Mouse (Mus musculus) ovary, postnatal 36 days (tissue): ENCODE data around the gene Ttbk2.

Experiments
- DNase-seq: peaks from one replicate; pipeline ENCODE4 v3.0.0; 2022; ENCODE audit warnings: low spot score, mixed read lengths

Gene Ttbk2

DNA sequence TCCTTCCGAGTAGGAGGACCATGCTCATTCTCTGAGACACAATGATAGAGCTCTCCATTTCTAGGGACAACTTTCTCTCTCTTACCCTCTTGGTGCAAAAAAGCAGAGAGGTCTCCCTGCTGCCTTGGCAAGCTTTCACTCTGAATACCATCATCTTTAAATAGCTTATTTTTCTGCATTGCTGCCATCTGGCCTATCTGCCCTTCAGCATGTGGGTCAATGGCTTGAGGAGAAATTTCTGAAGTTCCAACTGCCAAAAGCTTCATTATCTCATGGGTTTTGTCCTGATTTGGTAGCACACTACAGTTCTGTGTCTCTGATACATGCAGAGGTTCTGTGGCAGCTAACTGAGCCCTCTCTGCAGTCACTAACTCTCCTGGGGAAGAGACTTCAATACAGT lies 104.9 kb downstream of the Ttbk2 start:
- DNase-seq = no peak

DNA sequence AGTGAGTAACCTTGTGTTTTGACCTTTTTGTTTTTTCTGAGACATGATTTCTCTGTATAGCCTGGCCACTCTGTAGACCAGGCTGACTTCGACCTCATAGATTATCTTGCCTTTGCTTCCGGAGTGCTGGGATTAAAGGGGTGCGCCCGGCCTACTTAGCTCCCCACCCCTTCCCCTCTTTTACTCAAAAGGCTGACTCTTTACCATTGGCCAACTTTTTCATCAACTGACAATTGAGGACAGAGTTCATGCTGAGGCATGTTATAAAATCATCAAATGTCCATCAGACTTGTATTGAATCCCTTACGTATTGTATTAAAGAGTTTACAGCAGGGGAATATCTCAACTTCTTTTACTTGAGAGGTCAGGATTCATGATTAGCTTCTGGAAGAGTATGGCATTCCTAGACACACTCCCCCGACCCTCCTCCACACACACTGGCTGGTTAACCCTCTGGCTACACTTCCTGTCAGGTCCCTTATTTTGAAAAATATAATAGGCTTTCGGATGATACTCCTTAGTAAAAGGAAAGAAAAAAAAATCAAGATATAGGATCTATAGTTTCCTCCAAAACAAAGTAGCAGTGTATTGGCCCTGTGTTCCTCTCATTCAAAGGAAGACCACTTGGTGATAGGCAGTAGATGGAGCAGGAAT lies 118.4 kb downstream of the Ttbk2 start:
- no peak for DNase-seq

DNA sequence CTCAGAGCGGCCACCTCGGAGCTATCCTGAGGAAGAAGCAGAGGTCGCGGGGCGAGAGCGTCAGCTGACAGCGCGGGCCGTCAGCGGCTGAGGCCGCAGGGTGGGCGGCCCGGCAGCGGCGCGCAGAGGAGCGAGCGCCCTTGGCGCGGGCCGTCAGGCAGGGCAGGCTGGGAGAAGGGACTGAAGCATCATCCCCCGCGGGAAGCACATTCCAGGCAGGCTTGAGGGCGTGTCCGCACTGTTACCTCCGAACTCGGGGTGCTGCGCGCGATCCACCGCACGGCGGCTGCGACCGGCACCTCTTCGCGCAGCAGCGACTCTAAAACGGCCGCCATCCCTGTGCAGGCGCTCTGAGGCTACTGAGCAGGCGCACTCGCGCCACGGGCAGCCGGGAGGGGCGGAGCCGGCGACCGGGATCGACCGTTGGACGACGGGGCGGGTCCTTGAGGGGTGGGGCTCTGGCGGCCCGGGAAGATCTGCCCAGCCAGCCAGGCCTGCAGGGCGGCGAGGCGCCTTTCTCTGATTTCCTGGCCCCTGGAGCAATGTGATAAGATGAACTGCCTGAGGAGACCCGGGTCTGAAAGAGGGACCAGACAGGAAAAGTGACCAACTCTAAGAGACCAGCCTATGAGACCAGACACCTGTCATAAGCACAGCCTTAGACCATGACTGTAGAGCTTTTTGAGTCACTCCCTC lies 119.1 kb downstream of the Ttbk2 start:
- peak; percentile 95 for DNase-seq

DNA sequence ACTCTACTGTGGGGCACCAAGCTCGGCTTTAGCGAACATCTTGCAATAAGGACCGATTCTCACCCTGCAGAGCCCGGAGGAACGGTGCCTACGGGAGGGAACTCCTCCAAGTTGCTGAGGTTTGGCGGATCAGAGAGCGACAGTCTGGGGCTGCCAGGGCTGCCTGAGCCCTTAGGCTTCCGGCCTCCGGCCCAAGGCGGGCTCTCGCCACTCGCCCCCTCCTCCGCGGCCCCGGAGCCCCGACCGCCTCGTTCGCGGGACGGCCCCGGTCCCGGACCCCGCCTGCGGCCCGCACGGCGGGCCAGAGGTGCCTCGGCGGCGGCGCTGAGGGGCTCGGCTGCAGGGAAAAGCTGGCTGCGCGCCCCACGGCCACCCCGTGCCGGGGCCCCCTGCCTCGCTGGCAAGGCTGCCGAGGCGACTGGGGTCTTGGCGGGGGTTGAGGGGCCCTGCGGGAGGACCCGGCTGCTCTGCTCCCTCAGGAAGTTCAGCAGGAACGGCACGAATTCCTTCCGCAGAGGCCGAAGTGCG lies 119.7 kb downstream of the Ttbk2 start:
- DNase-seq = no peak

DNA sequence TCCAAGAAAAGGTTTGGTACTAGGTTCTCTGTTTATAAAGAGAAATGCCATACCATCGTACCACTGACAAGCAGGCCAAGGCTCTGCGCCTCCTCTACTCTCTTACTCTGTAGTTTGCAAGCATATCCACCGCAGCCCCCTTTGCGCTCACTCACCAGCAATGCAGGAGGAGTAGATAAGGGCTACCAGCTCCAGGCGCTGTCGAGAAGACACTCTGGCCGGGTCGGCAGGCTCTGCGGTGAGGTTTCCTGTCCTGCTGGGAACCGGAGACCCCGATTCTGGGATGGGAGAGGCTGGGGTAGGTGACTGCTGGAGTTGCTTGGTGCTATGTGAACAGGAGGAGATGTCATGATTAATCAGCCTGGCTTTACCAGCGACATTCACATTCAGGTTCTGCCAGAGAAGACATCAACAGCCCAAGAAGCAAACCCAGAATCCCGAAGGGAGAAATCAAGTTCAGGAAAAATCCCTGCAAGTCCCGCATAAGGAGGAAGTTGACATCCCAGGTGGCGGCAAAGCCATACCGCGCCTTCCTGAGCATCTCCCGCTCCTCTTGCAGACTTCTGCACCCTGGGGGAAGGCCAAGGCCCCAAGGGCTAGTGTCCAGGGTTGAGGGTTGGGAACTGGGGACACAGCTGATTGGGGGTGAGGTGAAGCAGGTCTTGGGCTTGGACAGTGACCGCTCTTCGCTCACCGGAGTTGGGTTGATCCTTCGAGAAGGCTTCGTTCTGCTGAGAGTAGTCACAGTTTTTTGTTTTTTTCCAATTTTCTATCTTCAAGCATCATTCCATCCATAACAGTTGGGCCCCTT lies 120.4 kb downstream of the Ttbk2 start:
- DNase-seq = peak; percentile 28

DNA sequence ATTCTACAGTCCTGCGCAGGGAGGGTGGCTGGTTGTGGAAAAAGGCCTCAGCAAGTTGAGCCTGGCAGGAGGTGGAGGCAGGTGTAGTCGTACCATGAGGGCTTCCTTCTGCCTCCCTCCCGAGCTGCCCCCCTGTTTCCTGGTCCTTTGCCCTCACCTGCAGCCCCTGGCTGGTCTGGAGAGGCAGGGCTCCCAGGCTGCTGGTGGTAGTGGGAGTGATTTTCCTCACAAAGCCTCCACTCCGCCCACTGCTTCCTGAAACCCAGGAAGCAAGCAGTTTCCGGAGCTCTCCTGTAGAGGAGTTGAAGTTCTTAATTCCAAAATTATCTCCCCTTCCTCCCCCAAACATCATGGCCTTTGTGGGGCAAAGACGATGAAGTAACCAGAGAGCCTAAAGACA lies 126.2 kb downstream of the Ttbk2 start:
- no peak for DNase-seq

DNA sequence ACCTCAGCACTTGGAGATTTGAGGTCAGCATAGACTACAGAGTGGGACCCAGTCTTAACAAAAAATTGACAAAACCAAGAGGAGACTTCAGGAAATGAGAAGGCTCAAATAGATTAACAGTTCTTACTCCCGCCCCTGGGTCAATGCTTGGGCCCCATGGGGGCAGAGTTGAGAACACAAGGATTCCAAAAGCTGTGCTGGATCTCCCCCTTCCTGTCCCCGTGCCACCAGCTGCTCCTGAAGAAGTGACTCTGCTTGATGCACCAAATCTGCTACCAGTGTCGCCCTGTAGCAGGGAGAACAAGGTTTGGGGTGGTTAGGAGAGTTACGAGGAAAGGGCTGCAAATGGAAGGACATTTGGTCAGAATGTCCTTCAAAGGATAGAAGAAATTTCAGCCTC lies 126.8 kb downstream of the Ttbk2 start:
- no peak for DNase-seq

DNA sequence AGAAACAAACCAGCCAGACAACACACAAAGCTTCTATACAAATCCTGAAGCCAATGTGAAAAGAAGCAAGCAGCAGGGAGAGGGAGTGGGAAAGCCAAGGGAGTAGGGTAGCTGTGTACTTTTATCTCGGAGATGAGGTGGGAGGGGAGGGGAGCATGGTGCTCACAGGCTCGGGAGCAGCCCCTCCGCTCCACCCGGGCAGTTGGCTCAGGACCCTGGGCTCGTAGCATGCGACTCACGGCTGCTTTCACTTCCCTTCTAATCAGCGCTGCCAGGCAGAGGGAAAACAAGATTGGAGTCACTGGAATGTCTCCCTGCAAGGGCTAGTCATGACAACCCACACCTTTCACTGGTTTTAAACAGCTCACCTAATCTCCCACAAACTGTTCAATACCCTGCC lies 127.9 kb downstream of the Ttbk2 start:
- DNase-seq = no peak

DNA sequence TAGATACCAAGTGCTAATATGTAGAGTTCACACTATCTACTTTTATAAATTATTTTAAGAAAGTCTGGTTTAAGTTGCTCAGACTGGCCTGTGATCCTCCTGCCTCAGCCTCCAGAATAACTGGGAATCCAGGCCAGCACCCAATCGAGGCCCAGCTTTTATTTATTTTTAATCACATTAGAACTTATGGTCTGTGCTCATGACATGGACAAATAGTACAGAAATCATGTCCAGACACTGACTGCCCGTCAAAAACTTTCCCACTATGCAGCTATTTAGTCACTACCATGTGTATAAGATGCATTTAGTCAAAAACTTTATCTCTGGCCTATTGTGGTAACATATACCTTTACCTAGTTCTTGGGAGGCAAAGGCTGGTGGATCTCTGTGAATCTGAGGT lies 128.5 kb downstream of the Ttbk2 start:
- no peak for DNase-seq

DNA sequence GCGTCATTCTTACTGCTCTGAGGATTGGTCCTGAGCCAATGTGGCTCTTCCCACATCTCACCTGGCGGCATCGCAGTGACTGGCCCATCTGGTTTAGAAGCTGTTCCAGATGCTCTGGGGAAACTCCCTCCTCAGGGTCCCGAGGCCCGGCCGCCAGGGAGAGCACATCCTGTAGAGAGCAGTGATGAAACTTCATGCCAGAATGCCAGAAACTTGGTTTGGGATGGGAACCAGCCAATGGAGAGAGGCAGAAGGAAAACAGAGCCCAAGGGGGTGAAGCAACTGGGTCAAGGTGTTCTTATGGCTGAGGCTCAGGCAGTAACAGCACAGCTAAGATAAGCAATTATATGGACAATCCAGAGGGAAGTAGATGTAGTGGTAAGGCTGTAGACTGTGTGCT lies 129.6 kb downstream of the Ttbk2 start:
- no peak for DNase-seq

DNA sequence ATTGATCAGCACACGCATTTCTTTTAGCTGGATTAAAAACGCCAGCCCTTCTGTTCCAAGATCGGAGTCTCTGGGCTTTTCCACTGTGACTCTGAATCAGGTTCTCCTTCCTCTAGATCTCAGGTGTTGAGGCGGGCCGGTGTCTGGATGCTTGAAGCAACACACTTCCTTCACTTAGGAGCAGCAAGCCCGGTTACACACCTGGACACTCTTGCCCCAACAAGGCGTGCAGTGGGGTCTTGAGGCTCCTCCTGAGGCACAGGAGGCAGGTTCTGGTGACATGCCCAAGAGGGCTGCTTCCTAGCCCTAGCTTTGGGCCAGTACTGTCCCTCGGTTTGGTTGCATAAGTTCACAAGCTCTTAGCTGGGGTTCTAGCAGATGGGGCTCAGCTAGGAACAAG lies 131.9 kb downstream of the Ttbk2 start:
- DNase-seq = no peak

DNA sequence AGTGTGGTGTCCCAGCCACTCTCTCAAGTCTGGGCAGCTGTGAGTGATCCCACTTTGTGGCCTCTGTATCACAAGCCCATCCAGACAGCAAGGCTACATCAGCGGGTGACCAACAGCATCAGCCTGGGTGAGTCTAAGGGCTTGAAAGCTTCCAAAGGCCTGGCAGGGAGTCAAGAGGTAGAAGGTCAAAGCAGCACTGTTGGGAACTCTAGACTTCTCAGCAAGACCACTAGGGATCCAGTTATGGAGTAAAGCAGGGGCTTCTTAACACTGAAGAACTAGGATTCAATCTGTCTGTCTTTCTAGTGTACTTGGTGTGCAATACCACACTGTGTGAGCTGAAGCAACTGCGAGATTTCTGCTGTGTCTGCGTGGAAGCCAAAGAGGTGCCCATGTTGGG lies 137.0 kb downstream of the Ttbk2 start:
- no peak for DNase-seq

DNA sequence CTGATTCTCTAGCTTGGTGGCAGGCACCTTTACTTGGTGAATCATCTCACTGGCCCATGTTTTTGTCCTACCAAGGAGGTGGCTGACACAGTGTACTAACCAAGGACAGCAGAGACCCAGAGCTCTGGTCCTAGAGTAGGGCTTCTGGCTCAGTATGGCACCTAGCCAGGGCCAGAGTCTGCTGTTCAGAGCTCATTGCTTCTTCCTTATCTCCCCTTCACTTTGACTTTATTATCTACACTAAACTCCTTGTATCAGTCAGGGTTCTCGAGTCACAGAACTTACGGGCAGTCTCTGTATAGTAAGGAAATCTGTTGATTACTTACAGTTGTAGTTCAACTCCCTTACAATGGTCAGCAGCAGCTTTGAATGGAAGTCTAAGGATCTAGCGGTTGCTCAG lies 139.5 kb downstream of the Ttbk2 start:
- DNase-seq = peak; percentile 45

DNA sequence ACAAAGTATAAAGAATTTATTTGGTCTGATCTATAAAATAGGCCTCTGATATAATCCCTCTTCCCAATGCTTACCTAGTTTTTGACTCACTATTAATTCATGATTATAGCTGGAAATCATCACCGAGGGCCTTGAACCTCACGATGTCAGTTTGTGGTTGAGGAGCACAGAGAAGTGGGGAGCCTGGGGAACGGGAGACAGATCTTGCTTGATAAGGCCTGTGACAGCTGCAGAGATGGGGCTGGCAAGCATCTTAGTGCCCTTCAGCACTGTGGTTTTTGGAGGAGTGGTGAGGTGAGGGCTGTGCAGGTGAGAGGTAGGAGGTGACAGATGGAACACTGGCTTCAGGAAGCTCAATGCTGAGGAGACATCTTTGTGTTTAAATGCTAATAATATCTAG lies 140.2 kb downstream of the Ttbk2 start:
- DNase-seq = no peak

DNA sequence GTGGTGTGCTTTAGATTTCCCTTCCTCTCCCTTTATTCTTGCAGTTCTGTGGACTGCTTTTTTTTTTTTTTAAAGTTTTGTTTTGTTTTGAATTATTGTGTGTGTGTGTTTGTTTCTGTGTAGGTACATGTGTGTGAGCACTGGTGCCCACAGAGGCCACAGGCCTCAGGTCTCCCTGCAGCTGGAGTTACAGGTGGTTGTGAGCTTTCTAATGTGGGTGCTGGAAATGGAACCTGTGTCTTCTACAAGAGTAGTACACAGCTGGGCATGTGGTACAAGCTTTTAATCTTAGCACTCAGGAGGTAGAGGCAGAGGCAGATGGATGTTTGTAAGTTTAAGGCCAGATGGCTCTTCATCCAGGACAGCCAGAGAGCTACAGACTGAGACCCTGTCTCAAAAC lies 143.4 kb downstream of the Ttbk2 start:
- no peak for DNase-seq

DNA sequence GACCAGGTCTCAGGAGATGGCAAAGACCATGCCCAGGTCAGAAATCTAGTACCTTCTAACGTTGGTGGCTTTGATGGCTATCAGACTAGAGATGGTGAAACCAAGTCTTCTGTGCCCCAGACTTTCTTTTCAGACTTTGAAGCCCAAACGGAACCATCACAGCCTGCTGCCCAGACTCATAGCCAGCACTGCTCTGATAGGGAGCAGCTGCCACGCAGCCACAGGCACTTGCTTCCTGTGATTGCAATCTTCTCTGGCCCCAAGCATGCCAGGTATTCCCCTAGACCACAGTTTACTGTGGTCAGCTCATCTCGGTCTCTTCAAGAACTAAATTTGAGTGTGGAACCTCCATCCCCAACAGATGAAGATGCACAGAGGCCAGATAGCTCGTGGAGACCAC lies 147.7 kb downstream of the Ttbk2 start:
- no peak for DNase-seq

DNA sequence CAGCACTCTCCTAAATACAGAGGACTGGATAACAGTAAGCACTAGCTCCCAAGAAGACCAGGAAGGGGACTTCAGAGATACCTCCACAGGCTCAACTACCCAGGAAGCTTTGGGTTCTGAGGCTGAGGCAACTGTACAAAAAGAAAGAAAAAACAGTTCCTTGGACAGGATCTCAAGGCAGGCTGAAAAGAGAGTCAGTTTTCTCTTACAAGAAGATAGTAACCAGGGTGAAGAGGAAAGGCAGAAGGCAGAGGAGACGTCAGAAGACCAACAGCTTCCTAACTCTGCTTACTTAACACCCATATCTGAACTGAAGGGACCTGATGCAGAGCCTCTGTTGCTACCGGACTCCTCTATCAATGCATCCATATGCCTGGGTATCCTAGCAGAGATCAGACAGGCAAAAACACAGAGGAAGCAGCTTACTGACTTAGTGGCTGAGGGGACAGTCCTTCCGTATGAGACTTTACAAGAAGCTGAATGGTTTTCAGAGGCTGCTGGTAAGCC lies 150.0 kb downstream of the Ttbk2 start:
- DNase-seq = no peak

DNA sequence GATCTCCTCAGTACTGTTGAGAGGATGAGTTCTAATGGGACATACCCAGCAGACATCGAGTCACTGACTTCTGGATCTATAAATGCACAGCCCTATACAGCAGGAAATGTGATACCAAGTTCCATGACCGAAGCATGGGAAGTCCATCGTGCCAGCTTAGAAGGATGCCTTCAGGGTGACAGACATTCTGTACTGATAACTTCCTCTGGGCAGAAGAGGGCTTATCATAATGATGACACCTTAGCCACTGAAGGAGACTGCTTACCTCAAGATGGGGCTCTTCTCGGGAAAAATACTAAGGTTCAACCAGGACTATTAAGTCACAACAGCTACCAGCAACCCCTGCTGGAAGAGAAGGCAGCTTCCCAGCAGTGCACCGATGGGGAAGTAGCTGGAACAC lies 152.6 kb downstream of the Ttbk2 start:
- no peak for DNase-seq
